Mouse (Mus musculus) kidney, adult 8-10 months (tissue): Measurements from ENCODE around the gene Slc35c1.

ENCODE experiments used
- DNase-seq, 2 experiments: peaks; one replicate each; pipeline ENCODE4 v3.0.0; 2022

Gene Slc35c1

DNA sequence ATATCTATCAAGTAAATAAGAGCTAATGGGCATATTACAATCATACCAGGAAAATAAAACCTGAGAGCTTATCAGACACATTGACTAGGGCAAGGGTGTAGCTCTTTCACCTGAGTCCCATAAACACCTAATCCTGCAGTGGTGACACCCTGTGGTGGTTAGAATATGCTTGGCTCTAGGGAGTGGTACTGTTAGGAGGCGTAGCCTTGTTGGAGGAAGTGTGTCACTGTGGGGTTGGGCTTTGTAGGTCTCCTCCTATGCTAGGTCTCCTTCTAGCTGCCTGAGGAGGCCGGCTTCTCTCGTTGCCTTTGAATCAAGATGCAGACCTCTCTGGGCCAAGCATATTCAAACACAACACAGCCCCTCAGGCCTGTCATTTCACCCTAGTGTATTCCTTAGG, 14.6 kb upstream of the Slc35c1 start:
- no peak for DNase-seq

DNA sequence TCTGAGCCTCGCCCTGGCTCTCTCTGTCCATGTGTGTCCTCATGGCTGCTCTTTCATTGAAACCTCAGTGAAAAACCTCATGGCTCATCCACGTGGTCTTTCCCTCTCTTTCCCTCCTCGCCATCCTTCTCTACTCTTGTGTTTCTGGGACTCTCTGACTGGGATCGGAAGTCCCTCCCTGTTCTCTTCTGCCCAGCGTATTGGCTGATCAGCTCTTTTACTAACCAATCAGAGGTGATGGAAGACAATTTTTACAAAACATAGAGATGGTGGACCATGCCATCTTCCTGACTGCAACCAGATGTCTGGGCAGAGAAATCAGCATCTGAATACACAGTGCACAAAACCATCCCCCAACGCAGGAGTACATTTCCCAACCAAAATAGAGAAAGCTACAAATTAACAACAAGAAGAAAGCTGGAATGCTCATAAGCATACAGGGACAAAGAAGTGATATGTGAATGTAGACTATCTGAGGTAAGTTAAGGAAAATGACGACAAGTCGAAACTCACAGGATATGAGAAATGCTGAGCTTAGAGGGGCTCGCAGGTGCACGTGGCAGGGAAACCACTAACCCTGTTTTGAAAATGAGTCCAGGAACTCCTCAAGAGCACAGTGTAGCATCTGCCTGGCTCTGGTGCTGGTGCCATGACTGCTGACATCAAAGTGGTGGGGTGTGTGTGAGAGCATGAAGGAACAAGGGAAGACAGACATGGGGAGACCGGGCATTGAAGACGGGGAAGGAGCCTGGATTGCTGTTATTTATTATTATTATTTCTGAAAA, 11.7 kb upstream of the Slc35c1 start:
- no peak for DNase-seq

DNA sequence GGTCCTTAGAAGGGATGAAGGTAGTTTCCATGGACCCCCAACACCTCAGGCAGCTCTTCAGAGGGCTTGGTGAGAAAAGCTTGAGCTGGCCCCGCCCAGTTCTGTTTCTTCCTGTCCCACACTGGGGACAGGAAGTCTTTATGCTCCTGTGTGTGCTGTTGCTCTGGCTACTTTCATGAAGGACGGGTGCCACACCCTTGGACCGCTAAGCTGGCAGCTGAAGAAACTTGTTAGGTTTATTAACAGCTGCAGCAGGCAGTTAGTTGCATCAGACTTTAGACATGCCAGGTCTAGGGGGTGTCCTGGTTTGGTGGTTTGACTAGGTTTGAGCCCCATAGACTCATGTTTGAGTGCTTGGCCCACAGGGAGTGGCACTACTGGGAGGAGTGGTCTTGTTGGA, 4.4 kb upstream of the Slc35c1 start:
- DNase-seq, result no peak

DNA sequence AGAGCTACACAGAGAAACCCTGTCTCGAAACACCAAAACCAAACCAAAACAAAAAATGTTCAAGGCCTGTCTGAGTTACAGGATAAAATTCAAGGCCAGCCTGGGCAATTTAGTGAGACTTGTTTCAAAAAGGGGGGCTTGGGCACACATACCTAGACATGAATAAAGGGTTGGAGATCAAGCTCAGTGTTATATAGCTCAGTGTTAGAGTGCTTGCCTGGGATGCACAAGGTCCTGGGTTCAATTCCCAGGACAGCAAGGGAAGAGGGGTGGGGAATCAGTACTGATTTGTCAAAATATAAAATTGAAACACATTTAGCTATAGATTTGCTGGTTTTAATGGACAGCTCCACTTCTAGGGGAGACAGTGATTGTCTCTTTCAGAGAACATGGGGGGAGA, 877 bp upstream of the Slc35c1 start:
- no peak for DNase-seq

DNA sequence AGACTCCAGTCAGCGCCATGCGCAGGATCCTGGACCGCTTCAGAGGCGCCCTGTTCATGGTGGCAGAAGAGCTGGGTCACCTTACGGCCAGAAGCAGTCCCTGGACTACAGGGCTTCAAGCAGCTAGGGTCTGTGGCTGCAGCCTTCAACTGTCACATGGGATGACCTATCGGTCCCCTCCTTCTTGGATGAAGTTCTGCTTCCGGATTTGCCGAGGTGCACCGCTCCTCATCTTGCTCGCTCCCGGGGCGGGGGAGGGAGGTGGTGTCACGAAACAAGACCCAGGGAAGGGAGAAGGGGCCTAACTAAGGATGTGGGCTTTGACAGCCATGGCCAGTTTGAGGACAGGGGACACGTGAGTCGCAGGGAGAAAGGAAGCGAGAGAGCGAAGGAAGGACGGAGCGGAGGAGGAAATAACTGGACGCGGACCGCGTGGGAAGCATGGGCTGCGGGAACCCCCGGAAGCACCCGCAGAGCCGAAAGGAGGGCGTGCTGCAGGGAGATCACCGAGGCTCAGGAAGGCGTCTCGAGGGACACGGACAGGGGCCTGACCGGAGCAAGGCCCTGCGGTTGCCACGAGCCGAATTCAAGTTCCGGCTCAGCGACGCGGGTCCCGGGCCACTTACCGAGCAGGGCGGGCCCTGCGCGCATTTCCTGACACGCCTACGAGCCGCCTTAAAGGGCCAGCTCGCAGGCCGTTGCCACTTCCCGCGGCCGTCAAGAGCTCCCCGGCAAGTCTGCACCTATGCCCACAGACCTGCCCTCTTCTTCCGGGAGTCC, 1.0 kb downstream of the Slc35c1 start:
- DNase-seq, result peak; percentile 82 to 87

DNA sequence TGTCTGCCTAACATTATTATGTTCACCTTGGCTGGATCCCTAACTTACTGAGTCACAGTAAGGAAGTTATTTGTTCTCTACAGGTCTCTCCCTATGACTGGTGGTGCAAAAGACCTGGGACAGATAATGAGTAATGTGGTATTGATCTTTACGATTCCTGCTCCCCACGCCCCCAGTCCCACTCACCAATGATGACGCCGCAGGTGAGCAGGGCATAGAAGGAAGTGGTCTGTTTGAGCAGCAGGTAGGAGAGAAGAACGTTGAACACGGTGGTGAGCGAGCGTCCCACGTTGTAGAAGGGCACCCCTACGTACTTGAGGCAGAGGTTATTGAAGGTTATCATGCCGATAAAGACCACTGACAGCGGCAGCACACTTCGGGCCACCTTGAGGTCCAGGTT, 1.9 kb downstream of the Slc35c1 start:
- no peak for DNase-seq

DNA sequence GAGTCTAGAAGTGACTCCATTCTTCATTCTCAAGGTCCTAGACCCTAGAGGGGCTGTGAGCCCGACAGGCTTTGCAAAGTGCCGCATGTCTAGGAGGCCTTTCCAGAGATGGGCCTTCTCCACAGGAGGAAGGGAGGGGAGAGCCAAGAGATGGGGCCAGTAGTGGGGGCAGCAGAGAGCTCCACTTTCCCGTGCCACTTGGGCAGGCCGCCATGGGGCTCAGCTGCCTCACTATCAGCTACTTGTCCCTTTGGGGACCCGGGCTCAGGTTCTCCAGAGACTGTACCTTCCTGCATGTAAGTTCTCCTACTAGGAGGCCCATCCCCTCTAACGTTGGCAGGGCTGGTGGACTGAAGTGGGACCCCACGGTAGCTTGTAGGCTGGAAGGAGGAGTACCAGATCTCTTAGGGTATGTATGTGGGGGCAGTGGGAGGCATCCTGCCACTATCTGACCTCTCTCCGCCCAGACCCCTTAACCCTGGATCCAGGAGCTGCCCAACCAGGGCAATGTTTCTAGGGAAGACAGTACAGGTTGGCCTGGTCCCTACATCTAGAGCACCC, 3.3 kb downstream of the Slc35c1 start:
- no peak for DNase-seq

DNA sequence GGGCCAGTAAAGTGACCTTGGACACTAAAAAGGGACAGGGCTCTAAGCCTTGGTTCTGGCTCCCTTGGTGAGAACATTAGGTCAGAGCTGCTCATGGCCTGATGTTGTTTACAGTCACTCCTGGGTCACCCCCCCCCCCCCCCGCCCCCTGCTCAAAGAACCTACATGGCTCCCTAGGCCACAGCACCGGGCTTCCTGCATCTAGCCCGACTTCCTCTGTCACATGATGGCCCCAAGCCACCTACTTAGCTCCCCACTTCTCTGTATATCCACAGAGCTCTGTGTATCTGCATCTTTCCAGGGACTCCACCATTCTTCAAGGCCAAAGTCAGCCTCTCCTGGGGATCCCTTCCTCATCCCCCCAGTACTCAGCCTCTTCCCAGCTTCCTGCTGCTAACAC, 4.6 kb downstream of the Slc35c1 start:
- DNase-seq, result no peak

DNA sequence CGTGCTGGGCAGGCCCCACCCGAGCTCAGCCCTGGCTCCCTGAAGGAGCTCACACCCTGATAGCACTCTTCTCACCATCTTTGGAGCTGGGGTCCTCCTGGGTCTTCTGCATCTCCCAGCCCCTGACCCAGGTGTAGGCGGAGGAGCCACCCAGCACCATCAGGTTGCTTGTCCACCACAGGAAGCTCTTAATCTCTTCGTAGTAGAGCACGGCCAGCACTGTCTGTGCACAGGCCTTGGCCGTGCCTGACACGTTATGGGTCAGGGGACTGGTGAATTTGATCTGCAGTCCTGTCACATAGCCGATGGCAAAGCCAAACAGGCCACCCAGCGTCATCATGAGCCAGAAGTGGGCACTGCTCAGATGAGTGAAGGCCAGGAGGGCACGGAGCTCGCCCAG, 6.2 kb downstream of the Slc35c1 start:
- no peak for DNase-seq

DNA sequence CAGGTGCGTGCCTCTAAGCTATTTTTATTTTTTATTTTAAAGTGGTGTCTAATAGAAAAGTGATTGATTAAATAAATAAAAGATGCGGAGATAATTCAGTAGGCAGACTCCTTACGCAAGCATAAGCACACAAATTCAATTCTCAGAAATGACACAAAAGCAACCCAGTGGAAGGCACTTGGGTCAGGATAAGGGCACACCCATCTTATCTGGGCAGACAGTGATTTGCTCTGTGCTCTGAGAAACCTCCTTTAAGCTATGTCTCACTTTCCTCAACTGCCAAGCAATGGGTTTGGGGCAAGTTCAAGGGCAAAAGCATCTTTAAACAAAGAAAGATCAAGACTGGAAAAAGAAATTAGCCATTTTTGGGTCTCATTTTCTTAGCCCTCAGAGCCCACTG, 9.2 kb downstream of the Slc35c1 start:
- no peak for DNase-seq

DNA sequence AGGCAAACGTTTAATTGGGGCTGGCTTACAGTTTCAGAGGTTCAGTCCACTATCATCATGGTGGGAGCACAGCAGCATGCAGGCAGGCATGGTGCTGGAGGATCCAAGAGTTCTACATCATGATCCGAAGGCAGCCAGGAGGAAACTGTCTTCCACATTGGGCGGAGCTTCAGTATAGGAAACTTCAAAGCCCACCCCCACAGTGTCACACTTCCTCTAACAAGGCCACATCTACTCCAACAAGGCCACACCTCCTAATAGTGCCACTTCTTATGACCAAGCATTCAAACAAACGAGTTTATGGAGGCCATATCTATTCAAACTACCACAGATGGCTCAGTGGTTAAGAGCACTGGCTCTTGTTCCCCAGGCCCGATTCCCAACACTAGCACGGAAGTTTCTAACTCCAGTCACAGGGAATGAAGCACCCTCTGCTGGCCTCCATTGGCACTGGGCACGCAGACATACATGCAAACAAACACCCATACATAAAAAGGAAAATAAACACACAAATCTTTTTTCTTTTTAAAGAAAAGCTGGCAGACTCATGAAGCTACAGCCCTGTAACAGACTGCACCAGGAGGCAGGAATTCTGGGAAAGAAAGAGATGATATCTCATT, 13.1 kb downstream of the Slc35c1 start:
- no peak for DNase-seq

DNA sequence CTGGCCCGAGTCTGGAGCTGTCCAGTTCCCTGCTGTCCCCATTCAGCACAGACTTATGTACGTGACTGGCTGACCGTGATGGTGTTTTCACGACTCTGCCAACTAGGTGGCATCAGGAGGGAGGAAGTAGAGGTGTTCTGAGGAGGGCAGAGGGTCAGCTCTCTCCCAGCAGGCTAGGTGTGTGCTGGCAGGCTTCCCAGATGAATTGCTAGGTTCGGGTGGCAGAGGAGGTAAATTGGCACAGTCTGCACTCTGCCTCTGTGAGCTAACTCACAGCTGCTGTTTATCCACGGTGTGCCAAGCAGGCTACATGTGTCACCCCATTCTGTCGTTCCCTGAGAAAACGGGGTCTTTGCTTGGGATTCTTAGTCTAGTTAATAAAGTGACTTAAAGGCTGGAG, 13.7 kb downstream of the Slc35c1 start:
- peak; percentile 63 to 77 for DNase-seq

DNA sequence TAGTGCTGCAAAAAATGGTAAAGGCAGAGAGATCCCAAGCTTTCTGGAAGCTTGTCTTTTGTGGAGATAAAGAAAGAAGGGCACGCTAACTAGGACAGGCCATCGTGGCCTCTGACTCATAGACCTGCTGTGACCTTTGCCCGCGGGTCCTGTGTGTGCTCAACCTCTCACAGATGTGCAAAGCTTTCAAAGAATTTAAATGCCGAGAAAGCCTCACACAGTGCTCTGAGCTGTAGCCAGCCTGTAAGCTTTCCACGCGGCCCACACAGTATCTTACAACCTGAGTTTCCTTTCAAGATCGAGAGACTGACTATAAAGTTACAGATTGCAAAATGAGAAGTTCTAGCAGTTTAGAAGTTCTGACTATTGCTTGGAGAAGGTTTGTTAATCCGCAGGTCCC, 14.4 kb downstream of the Slc35c1 start:
- DNase-seq, result no peak

DNA sequence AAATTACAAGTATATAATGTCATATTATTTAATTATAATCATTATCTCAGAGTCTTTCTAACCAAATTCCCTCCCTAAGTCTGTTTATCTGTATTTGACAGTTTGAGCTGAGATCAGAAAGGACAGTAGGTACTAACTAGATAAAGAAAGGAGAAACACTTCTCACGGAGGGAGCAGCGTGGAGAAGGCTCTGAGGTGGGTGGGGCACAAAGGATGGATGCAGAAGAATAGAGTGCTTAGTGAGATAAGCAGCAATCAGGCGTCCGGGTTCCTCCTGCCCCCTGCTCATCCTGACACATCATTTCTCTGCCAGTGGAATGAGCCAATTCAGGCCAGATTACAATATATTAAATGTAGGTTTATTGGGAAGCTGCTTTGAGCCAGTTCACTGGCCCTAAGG, 16.0 kb downstream of the Slc35c1 start:
- DNase-seq, result no peak

DNA sequence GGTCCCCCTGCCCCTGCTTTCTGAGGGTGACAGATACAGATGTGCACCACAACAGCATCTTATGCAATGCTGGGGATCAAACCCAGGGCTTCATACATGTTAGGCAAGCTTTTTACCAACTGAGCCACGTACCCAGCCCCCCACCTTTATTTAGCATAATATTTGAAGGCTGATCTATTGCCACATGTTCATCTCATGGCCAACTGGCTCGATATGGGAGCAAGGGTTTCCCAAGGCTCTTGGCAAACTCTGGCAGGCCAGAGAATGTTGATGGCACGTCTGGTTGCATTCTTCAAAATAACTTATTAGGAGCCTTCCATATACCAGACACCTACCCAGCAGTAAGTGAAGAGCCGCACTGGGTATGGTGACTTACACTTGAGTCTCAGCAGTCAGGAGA, 17.0 kb downstream of the Slc35c1 start:
- no peak for DNase-seq

DNA sequence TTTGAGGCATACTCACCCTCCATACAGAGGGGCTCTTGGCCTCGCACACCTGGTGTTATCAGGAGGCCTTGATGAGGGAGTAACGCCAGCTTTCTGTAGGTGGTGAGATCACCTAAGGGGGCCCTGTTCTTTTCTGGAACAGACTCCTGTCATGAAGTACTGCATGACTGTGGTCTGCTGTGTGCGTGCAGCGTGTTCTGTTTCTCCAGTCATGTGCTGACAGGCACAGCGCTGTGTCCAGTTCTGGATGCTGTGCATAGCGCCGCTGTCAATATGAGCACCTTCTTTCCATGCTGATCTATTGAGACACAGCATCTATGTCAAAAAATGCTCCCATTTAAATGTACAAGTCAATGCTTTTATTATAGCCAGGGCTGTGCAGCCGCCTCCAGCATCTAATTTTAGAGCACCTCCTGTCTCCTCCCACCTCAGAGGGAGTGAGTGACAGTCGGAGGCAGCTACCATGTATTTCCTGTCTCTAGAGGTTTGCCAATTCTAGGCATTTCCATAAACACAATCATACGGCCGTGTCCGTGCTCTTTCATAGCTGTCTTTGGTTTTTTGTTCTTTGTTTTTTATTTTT, 17.8 kb downstream of the Slc35c1 start:
- DNase-seq, result no peak

DNA sequence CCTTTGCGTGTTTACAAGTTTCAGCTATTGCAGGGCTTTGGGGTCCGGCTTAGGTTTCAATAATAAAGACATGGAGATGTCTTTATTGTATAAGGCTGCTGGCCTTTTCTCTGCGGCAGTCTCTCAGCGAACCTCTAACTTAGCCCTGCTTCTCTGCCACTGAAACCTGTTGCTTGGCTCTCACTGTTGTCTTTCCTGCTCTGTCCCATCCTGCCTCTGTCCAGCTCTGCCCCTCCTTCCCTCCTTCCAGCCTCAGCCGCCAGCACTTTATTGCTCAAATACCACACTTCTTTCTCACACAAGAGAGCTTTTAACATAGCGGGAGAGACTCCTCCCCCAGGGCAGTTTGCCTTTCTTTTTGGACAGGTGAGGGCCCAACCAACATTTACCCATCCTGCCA, 19.9 kb downstream of the Slc35c1 start:
- DNase-seq, result no peak

DNA sequence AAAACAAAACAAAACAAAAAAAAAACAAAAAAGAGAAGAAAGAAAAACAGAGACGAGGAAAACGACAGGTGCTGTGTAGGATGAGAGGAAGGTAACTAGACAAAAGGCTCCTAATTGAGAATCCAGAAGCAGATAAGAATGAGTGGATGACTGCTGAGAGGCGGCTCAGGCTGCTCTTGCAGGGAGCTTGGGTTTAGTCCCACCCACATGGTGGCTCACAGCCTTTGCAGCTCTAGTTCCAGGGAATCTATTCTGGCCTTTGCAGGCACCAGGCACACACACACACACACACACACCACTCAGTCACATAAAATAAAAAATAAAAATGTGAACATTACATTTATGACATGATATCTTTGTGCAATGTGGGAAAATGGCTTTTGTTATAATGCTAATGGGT, 21.8 kb downstream of the Slc35c1 start:
- no peak for DNase-seq

DNA sequence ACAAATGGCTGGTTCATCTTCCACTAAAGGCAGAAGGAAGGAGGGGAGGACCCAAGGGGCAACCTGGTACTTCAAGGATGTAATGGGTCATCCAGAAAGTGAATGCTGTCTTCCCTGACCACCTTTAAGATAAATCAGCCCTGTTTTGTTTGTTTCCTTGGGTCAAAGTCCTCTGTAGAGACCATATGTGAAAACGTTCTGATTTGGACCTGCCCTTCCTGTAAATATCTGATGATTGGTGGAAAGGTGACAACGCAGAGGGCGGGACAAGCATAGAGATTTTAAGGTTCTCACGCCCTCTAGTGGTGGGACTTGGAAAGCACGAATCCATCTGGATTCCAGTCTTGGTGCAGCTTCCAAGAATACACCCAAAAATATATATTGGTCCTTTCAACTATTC, 22.5 kb downstream of the Slc35c1 start:
- peak; percentile 76 to 91 for DNase-seq

DNA sequence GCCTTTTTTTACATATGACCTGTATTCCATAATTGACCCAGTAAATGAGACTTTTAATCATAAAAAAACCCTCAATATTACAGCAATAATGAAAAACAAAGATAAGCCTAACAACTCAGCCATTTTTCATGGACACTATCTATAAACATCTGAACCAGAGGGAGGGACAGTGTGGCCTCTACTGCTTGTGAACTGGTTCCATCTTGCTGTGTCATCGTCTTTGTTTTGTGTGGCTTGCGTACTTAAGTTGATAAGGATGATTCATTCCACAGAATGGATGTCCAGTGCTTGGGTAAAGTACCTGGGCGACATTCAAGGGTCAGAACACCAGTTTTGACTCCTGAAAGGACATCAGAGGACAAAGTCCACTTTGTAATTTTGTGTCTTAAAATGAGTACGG, 23.0 kb downstream of the Slc35c1 start:
- no peak for DNase-seq

DNA sequence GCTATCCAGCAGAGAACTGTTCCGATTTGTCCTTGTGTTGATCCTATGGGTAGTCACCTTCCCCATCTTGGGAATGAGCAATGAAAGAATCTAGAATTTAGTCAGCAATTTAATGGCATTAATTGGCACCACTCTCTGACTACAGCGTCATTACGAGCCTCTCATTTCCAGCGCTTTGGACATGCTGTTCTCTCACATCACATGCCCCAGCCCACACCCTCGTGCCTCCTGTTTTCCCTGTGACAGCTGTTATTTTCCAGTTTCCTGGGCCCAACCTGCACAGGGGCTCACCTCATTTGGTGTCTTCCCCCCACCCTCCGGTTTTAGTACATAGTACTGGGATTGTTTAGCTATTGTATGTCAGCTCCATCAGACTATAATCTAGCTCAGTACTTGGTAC, 25.3 kb downstream of the Slc35c1 start:
- no peak for DNase-seq

DNA sequence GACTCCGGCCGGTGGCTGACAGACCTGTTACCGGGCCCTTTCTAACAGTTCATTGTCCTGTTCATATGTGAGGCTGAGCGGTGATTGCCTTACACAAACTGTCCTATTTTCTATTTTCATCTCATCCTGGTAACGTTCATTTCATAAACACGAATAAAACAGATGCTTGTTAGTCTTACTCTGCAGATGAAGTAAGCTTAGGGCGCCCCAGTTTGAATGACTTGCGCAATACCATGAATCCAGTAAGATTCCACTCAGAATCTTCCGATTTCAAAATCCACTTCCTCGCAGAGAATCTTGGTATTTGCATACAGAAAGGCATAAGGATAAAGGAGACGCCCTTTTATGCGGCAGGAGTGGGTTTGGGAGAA, 26.0 kb downstream of the Slc35c1 start:
- no peak for DNase-seq

DNA sequence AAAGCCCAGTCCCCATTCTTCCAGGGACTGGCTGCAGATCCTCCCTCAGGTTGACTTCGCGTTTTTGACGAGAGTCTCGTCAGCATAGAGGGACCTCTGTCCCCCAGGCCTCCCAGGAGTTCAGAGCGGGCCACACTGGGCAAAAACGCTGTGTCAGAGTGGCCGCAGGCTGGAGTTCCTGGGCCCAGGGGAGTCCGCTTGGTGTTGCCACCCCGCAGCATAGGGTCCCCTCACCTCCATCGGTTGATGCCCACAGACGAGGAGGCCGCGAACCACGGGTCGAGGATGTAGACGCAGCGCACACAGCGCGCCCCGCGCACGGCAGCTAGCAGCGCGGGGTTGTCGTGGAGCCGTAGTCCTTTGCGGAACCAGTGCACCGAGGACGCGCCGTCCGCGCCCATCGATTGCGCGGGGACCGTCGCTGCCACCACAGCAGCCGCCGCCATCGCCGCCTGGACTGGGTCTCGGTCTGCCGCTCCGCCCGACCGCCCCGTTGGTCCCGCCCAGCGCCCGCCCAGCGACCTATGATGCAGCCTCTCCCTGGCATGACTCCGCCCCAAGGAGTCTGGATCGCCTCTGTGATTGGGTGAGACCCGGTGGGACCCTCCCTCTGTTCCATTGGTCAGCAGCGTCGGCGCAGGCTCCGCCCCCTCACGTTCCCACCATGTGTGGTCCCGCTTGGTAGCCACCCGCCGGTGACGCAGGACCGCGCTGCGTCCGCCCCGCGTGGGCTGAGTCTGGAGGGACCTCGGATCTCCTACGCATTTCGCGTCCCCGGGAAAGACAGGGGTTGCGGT, 26.6 kb downstream of the Slc35c1 start, which contains the start of gene Cry2:
TSS of gene Cry2 (minus strand) at position 466 of the 797 bp plus-strand sequence.
- DNase-seq, result peak; percentile 99
